Comparison of ENCODE assay signal across 24 mouse cellular contexts in genomic region chr1:126658731-126659130, GRCm38 (mm10).
A peak's percentile ranks its signal among the peaks of the same experiment; 100 is the strongest.
DNase-seq lines count a peak whose midpoint lies in the region; ATAC-seq lines count a peak whose summit lies in the region.
"Had no signal": no experiment of that assay in that cellular context is flagged by ENCODE, and none has a peak within 500 bp of the region (broad histone marks: within the 10 kb centered on the region; RNA-seq: fewer than 3 reads in every experiment).

No protein-coding gene starts in this region.

- no peak overlapping the region for H3K4me3 ChIP-seq in hindbrain, embryonic 12.5 days
- H3K4me3 ChIP-seq in hindbrain, embryonic 13.5 days: no peak overlapping the region
- H3K4me3 ChIP-seq: embryonic facial prominence, embryonic 12.5 days; embryonic facial prominence, embryonic 15.5 days; gastrocnemius, adult 2 months had no signal

- H3K9ac ChIP-seq in hindbrain, embryonic 12.5 days: no peak overlapping the region
- no peak overlapping the region for H3K9ac ChIP-seq in hindbrain, embryonic 13.5 days
- H3K9ac ChIP-seq: embryonic facial prominence, embryonic 12.5 days; embryonic facial prominence, embryonic 15.5 days; forebrain, postnatal 0 days; hindbrain, embryonic 14.5 days had no signal

- no peak overlapping the region for H3K27ac ChIP-seq in hindbrain, embryonic 12.5 days
- H3K27ac ChIP-seq in hindbrain, embryonic 13.5 days: no peak overlapping the region
- H3K27ac ChIP-seq: embryonic facial prominence, embryonic 12.5 days; embryonic facial prominence, embryonic 15.5 days; gastrocnemius, adult 2 months; hindbrain, embryonic 14.5 days; hindbrain, postnatal 0 days had no signal

- no peak overlapping the region for H3K4me2 ChIP-seq in hindbrain, embryonic 12.5 days (replicated peaks)
- no peak overlapping the region for H3K4me2 ChIP-seq in hindbrain, embryonic 13.5 days
- H3K4me2 ChIP-seq: embryonic facial prominence, embryonic 12.5 days; embryonic facial prominence, embryonic 15.5 days; heart, embryonic 11.5 days; hindbrain, embryonic 14.5 days had no signal

- intact Hi-C loops in left cerebral cortex, postnatal 4 days (cut with DNase I): no loop called here

- no peaks in the 10 kb centered on the region for H3K9me3 ChIP-seq in hindbrain, embryonic 12.5 days (replicated peaks)
- H3K9me3 ChIP-seq in hindbrain, embryonic 13.5 days: no peaks in the 10 kb centered on the region
- H3K9me3 ChIP-seq: embryonic facial prominence, embryonic 12.5 days; embryonic facial prominence, embryonic 15.5 days had no signal

- H3K4me1 ChIP-seq in hindbrain, embryonic 12.5 days: peaks cover 22% of the 10 kb centered on the region
- peaks cover 24% of the 10 kb centered on the region for H3K4me1 ChIP-seq in hindbrain, embryonic 13.5 days (replicated peaks)
- H3K4me1 ChIP-seq: embryonic facial prominence, embryonic 12.5 days; embryonic facial prominence, embryonic 15.5 days had no signal

- no peaks in the 10 kb centered on the region for H3K27me3 ChIP-seq in hindbrain, embryonic 12.5 days
- no peaks in the 10 kb centered on the region for H3K27me3 ChIP-seq in hindbrain, embryonic 13.5 days
- H3K27me3 ChIP-seq: embryonic facial prominence, embryonic 12.5 days; embryonic facial prominence, embryonic 15.5 days had no signal

- WGBS in hindbrain, embryonic 12.5 days: 94% methylated on average over 11 of the region's 11 CpGs
- WGBS in hindbrain, embryonic 13.5 days: 95% methylated on average over 11 of the region's 11 CpGs

- H3K36me3 ChIP-seq in hindbrain, embryonic 12.5 days: no peaks in the 10 kb centered on the region
- H3K36me3 ChIP-seq in hindbrain, embryonic 13.5 days: no peaks in the 10 kb centered on the region
- H3K36me3 ChIP-seq: embryonic facial prominence, embryonic 12.5 days; embryonic facial prominence, embryonic 15.5 days had no signal

- DNase-seq in adrenal gland, postnatal 25 days: peak; percentile 12
- no peak for DNase-seq in adrenal gland, adult 18-20 months (ENCODE audit: low spot score in 2 of 2)
- DNase-seq in 3T3-L1 (ENCODE audit: low read depth, low spot score): peak; percentile 47
- DNase-seq in left cerebral cortex, postnatal 4 days: no peak
- DNase-seq: adrenal gland, postnatal 10 days; cerebellum, adult 11 months; cerebellum, adult 2 months; cerebellum, adult 9-11 months; cerebellum, postnatal 25 days; forebrain, postnatal 0 days; gastrocnemius, adult 2 months; gastrocnemius, postnatal 14 days; kidney, adult 18-20 months had no signal

- 0 out of 2 replicates have a peak, but pooled peaks have one; percentile 27 for ATAC-seq in hindbrain, embryonic 12.5 days (ENCODE audit: low FRiP score)
- no peak for ATAC-seq in hindbrain, embryonic 13.5 days (ENCODE audit: low FRiP score)
- ATAC-seq in megakaryocyte progenitor cell, adult 5-6 weeks (replicated peaks; ENCODE audit: poor library complexity): no peak
- ATAC-seq: forebrain, embryonic 14.5 days; forebrain, postnatal 0 days; hindbrain, postnatal 0 days; inflammation-experienced regulatory T-cells, adult 6 months; intestine, embryonic 16.5 days had no signal

Comparison
In these comparisons a context has a peak if more than half of its experiments do, and no peak if none do; other contexts are left out.
1. DNase-seq: peak in adrenal gland, postnatal 25 days (single experiment) and 3T3-L1 (single experiment); none in adrenal gland, adult 18-20 months (0 of 2) and left cerebral cortex, postnatal 4 days (single experiment).